Mouse (Mus musculus): ENCODE measurements around the gene Tcf23.

Tcf23 gene

GRCm38 (mm10) chr5:30950451-30950850 lies 18.0 kb upstream of the Tcf23 start:
- no peak for DNase-seq

- no peak for DNase-seq
These were observed 17.5 kb upstream of the Tcf23 start for GRCm38 (mm10) chr5:30950922-30951321.

- DNase-seq = no peak
These were observed 16.8 kb upstream of the Tcf23 start for GRCm38 (mm10) chr5:30951706-30952105.

- DNase-seq = no peak
These were observed 15.9 kb upstream of the Tcf23 start for GRCm38 (mm10) chr5:30952551-30952950.

GRCm38 (mm10) chr5:30954065-30954464 lies 14.4 kb upstream of the Tcf23 start:
- DNase-seq = no peak

- no peak for DNase-seq
These were observed 13.9 kb upstream of the Tcf23 start for GRCm38 (mm10) chr5:30954556-30954955.

GRCm38 (mm10) chr5:30955751-30956150 lies 12.7 kb upstream of the Tcf23 start:
- no peak for DNase-seq

GRCm38 (mm10) chr5:30957891-30958290 lies 10.6 kb upstream of the Tcf23 start:
- no peak for DNase-seq

- DNase-seq = no peak
These were observed 9.1 kb upstream of the Tcf23 start for GRCm38 (mm10) chr5:30959198-30959854.

GRCm38 (mm10) chr5:30959966-30960501 lies 8.4 kb upstream of the Tcf23 start, which contains the start of gene Preb:
Preb (minus strand) TSS chr5:30960361.
- peak; percentile 97 for DNase-seq

GRCm38 (mm10) chr5:30960814-30961213 lies 7.6 kb upstream of the Tcf23 start:
- DNase-seq = no peak

GRCm38 (mm10) chr5:30961545-30962505 lies 6.6 kb upstream of the Tcf23 start:
- peak; percentile 55 to 63 for DNase-seq

- DNase-seq = no peak
These were observed 4.5 kb upstream of the Tcf23 start for GRCm38 (mm10) chr5:30963916-30964315.

GRCm38 (mm10) chr5:30966189-30966588 lies 2.3 kb upstream of the Tcf23 start:
- no peak for DNase-seq

- DNase-seq = no peak
These were observed 978 bp downstream of the Tcf23 start for GRCm38 (mm10) chr5:30969440-30969839.

- no peak for DNase-seq
These were observed 6.6 kb downstream of the Tcf23 start for GRCm38 (mm10) chr5:30974870-30975656.

- DNase-seq = peak; percentile 16 to 27
These were observed 13.9 kb downstream of the Tcf23 start for GRCm38 (mm10) chr5:30982357-30982756.

GRCm38 (mm10) chr5:30992980-30993676 lies 24.7 kb downstream of the Tcf23 start:
- DNase-seq = no peak

GRCm38 (mm10) chr5:30994074-30994473 lies 25.6 kb downstream of the Tcf23 start:
- DNase-seq = no peak

GRCm38 (mm10) chr5:30994910-30995635 lies 26.6 kb downstream of the Tcf23 start:
- no peak for DNase-seq

- DNase-seq = peak; percentile 62 to 74
These were observed 29.8 kb downstream of the Tcf23 start for GRCm38 (mm10) chr5:30998306-30998705.
